Mouse (Mus musculus) olfactory bulb, adult 2 months (tissue): ENCODE data around the gene Ubn2.

Experiments used
- CTCF ChIP-seq: fragments of 200-500 bp; IDR thresholded peaks from 2 replicates; pipeline ENCODE4 v1.5.1; 2012; ENCODE audit warnings: low read depth, mild to moderate bottlenecking, low read length, moderate library complexity; ENCODE audit not compliant: insufficient read depth
- POLR2A ChIP-seq: fragments of 200-500 bp; IDR thresholded peaks from 2 replicates; pipeline ENCODE4 v1.6.1; 2012; ENCODE audit warnings: mild to moderate bottlenecking, low read depth, low read length, moderate library complexity; ENCODE audit not compliant: insufficient read depth

GRCm38 (mm10) chr6:38458075-38458474, 24.3 kb downstream of the Ubn2 start:
- no peak for TF ChIP-seq POLR2A
- no peak for TF ChIP-seq CTCF
